11 mouse cellular contexts compared by ENCODE assay signal in the genomic region with DNA sequence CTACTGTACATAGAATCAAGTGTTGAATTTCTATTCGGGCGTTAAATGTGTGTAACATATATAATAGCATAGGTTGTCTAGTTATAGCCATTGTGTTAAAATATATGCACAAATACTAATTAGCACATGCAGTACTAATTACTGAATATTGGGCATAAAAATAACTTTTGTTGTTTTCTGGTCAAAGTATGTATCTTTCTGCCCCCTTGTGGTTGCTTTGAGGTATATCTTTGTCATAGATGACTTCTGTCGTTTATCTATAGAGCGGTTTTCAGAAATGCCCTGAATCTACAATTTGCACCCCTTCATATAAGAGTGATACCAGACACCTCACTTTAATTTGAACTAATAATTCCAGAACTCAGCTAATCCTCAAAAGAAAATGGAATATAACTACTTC.
DNase-seq lines count a peak whose midpoint lies in the region; ATAC-seq and TF ChIP-seq lines count a peak whose summit lies in the region.
"Had no signal": no experiment of that assay in that cellular context is flagged by ENCODE, and none has a peak within 500 bp of the region (broad histone marks: within the 10 kb centered on the region; RNA-seq: fewer than 3 reads in every experiment).

No protein-coding gene starts in this region.

- no peak overlapping the region for H3K4me3 ChIP-seq in kidney, adult 2 months (ENCODE audit: insufficient read depth, low read depth, low read length)
- H3K4me3 ChIP-seq: embryonic facial prominence, embryonic 13.5 days; liver, embryonic 15.5 days; neural tube, embryonic 13.5 days had no signal

- TF ChIP-seq POLR2A in kidney, adult 2 months (IDR thresholded peaks at IDR 0.05; ENCODE audit: low read depth, low read length) = no peak

- TF ChIP-seq CTCF in kidney, adult 2 months (conservative IDR thresholded peaks at IDR 0.05; ENCODE audit: insufficient read depth, insufficient read length, low read depth, low read length) = no peak

- H3K27me3 ChIP-seq in kidney, adult 2 months (replicated peaks; ENCODE audit: control insufficient read depth, insufficient read depth, low read length) = no peaks in the 10 kb centered on the region
- H3K27me3 ChIP-seq: embryonic facial prominence, embryonic 13.5 days; liver, embryonic 15.5 days; neural tube, embryonic 13.5 days had no signal

- H3K27ac ChIP-seq in kidney, adult 2 months (ENCODE audit: insufficient read depth, low read depth, low read length) = no peak overlapping the region
- H3K27ac ChIP-seq: embryonic facial prominence, embryonic 13.5 days; liver, embryonic 15.5 days; neural tube, embryonic 13.5 days had no signal

- 59% methylated on average over 4 of the region's 4 CpGs for WGBS in kidney, adult 2 months

- DNase-seq in kidney, adult 2 months = peak; percentile 14
- no peak for DNase-seq in kidney, adult 18-20 months
- DNase-seq in 3T3-L1 (ENCODE audit: low read depth, low spot score) = peak; percentile 18
- DNase-seq in CD4-positive, CD25-positive, alpha-beta regulatory T cell, adult 2 months (ENCODE audit: low read depth, low spot score) = peak; percentile 26
- DNase-seq in embryo, embryonic 10.5 days (ENCODE audit: low spot score) = peak; percentile 69
- no peak for DNase-seq in adrenal gland, postnatal 36 days
- no peak for DNase-seq in gastrocnemius, postnatal 10 days

- no peaks in the 10 kb centered on the region for H3K36me3 ChIP-seq in kidney, adult 2 months (ENCODE audit: control insufficient read depth, insufficient read depth, low read length)
- H3K36me3 ChIP-seq: liver, embryonic 15.5 days; neural tube, embryonic 13.5 days had no signal

- no peaks in the 10 kb centered on the region for H3K4me1 ChIP-seq in kidney, adult 2 months (ENCODE audit: control insufficient read depth, insufficient read depth, low read length)

- ATAC-seq in cerebellum, adult (ENCODE audit: insufficient number of reproducible peaks, low FRiP score, low TSS enrichment) = no peak

Comparison
In these comparisons a context has a peak if more than half of its experiments do, and no peak if none do; other contexts are left out.
1. DNase-seq: peak in kidney, adult 2 months (single experiment), 3T3-L1 (single experiment), CD4-positive, CD25-positive, alpha-beta regulatory T cell, adult 2 months (single experiment) and embryo, embryonic 10.5 days (single experiment); none in kidney, adult 18-20 months (single experiment), adrenal gland, postnatal 36 days (0 of 2) and gastrocnemius, postnatal 10 days (single experiment).